Mouse (Mus musculus): ENCODE data around the gene Ifit1bl1. TPM values are rescaled to one million over a fixed set of nuclear protein-coding genes. Genes with fewer than 3 reads are reported as not detected.

The Ifit1bl1 gene
- polyA plus RNA-seq, 1 experiment from 2014 or later: 3.2 TPM

GRCm38 (mm10) chr19:34577121-34577520, 24.6 kb downstream of the Ifit1bl1 start:
- no peak overlapping the region for H3K4me2 ChIP-seq (ENCODE audit: low read depth, low read length)
- no peaks in the 10 kb centered on the region for H3K4me1 ChIP-seq (ENCODE audit: control insufficient read depth, insufficient read depth, low read length)
- WGBS: 53% methylated on average over 1 of the region's 1 CpGs
- no peaks in the 10 kb centered on the region for H3K27me3 ChIP-seq (ENCODE audit: control insufficient read depth, insufficient read depth, low read length)
- peaks cover 7% of the 10 kb centered on the region; the same call in 1 of the 2 replicates for H3K36me3 ChIP-seq (ENCODE audit: control insufficient read depth, insufficient read depth)
- no peak for ATAC-seq (replicated peaks; ENCODE audit: extremely low read depth, insufficient read depth, low FRiP score)
- no peak overlapping the region for H3K9ac ChIP-seq (ENCODE audit: low read length)
- H3K9me3 ChIP-seq (replicated peaks; ENCODE audit: control insufficient read depth, low read length): no peaks in the 10 kb centered on the region
- no peak overlapping the region for H3K27ac ChIP-seq (ENCODE audit: low read length)
- no peak overlapping the region for H3K4me3 ChIP-seq (ENCODE audit: low read length)

- Histone ChIP-seq H3K9me3 (replicated peaks; ENCODE audit: control insufficient read depth, low read length) (no peaks in the 10 kb centered on the region), H3K27me3 (ENCODE audit: control insufficient read depth, insufficient read depth, low read length) (no peaks in the 10 kb centered on the region), H3K4me2 (ENCODE audit: low read depth, low read length) (no peak overlapping the region), H3K4me3 (ENCODE audit: low read length) (no peak overlapping the region), H3K9ac (ENCODE audit: low read length) (no peak overlapping the region), H3K27ac (ENCODE audit: low read length) (no peak overlapping the region), H3K36me3 (ENCODE audit: control insufficient read depth, insufficient read depth) (peaks cover 7% of the 10 kb centered on the region; the same call in 1 of the 2 replicates), H3K4me1 (ENCODE audit: control insufficient read depth, insufficient read depth, low read length) (peaks cover 8% of the 10 kb centered on the region)
- ATAC-seq (replicated peaks; ENCODE audit: extremely low read depth, insufficient read depth, low FRiP score): no peak
- 94% methylated on average over 5 of the region's 5 CpGs for WGBS
These were observed 28.1 kb downstream of the Ifit1bl1 start for GRCm38 (mm10) chr19:34573650-34574049.

GRCm38 (mm10) chr19:34571080-34571479, 30.7 kb downstream of the Ifit1bl1 start:
- H3K4me1 ChIP-seq (ENCODE audit: control insufficient read depth, insufficient read depth, low read length): peaks cover 8% of the 10 kb centered on the region
- 92% methylated on average over 1 of the region's 1 CpGs for WGBS
- H3K9ac ChIP-seq (ENCODE audit: low read length): no peak overlapping the region
- H3K9me3 ChIP-seq (replicated peaks; ENCODE audit: control insufficient read depth, low read length): no peaks in the 10 kb centered on the region
- peaks cover 7% of the 10 kb centered on the region; the same call in 1 of the 2 replicates for H3K36me3 ChIP-seq (ENCODE audit: control insufficient read depth, insufficient read depth)
- H3K27ac ChIP-seq (ENCODE audit: low read length): no peak overlapping the region
- no peak overlapping the region for H3K4me2 ChIP-seq (ENCODE audit: low read depth, low read length)
- H3K27me3 ChIP-seq (ENCODE audit: control insufficient read depth, insufficient read depth, low read length): no peaks in the 10 kb centered on the region
- H3K4me3 ChIP-seq (ENCODE audit: low read length): no peak overlapping the region
- no peak for ATAC-seq (replicated peaks; ENCODE audit: extremely low read depth, insufficient read depth, low FRiP score)

- no peak overlapping the region for H3K27ac ChIP-seq (ENCODE audit: low read length)
- WGBS: 49% methylated on average over 4 of the region's 4 CpGs
- H3K4me1 ChIP-seq (ENCODE audit: control insufficient read depth, insufficient read depth, low read length): peaks cover 8% of the 10 kb centered on the region
- peaks cover 7% of the 10 kb centered on the region; the same call in 1 of the 2 replicates for H3K36me3 ChIP-seq (ENCODE audit: control insufficient read depth, insufficient read depth)
- no peak overlapping the region for H3K4me2 ChIP-seq (ENCODE audit: low read depth, low read length)
- no peak overlapping the region for H3K4me3 ChIP-seq (ENCODE audit: low read length)
- H3K27me3 ChIP-seq (ENCODE audit: control insufficient read depth, insufficient read depth, low read length): no peaks in the 10 kb centered on the region
- ATAC-seq (replicated peaks; ENCODE audit: extremely low read depth, insufficient read depth, low FRiP score): 0 out of 2 replicates have a peak, but pooled peaks have one; percentile 52
- H3K9ac ChIP-seq (ENCODE audit: low read length): no peak overlapping the region
- H3K9me3 ChIP-seq (replicated peaks; ENCODE audit: control insufficient read depth, low read length): no peaks in the 10 kb centered on the region
These were observed 31.8 kb downstream of the Ifit1bl1 start for GRCm38 (mm10) chr19:34569896-34570476.

GRCm38 (mm10) chr19:34568988-34569895, 32.5 kb downstream of the Ifit1bl1 start:
- 68% methylated on average over 7 of the region's 7 CpGs for WGBS

GRCm38 (mm10) chr19:34566178-34566784, 35.5 kb downstream of the Ifit1bl1 start:
- Histone ChIP-seq H3K4me2 (ENCODE audit: low read depth, low read length) (no peak overlapping the region), H3K4me3 (ENCODE audit: low read length) (no peak overlapping the region), H3K4me1 (ENCODE audit: control insufficient read depth, insufficient read depth, low read length) (peaks cover 11% of the 10 kb centered on the region), H3K9me3 (replicated peaks; ENCODE audit: control insufficient read depth, low read length) (no peaks in the 10 kb centered on the region), H3K9ac (ENCODE audit: low read length) (no peak overlapping the region), H3K27me3 (ENCODE audit: control insufficient read depth, insufficient read depth, low read length) (no peaks in the 10 kb centered on the region), H3K27ac (ENCODE audit: low read length) (no peak overlapping the region), H3K36me3 (ENCODE audit: control insufficient read depth, insufficient read depth) (no peaks in the 10 kb centered on the region)
- WGBS: 87% methylated on average over 1 of the region's 1 CpGs
- no peak for ATAC-seq (replicated peaks; ENCODE audit: extremely low read depth, insufficient read depth, low FRiP score)

More at GRCm38 (mm10) chr19:34568988-34569895, 32.5 kb downstream of the Ifit1bl1 start:
- Histone ChIP-seq H3K4me2 (ENCODE audit: low read depth, low read length) (no peak overlapping the region), H3K27ac (ENCODE audit: low read length) (no peak overlapping the region), H3K9ac (ENCODE audit: low read length) (no peak overlapping the region), H3K4me1 (ENCODE audit: control insufficient read depth, insufficient read depth, low read length) (peaks cover 8% of the 10 kb centered on the region), H3K36me3 (ENCODE audit: control insufficient read depth, insufficient read depth) (peaks cover 7% of the 10 kb centered on the region; the same call in 1 of the 2 replicates), H3K4me3 (ENCODE audit: low read length) (no peak overlapping the region), H3K9me3 (replicated peaks; ENCODE audit: control insufficient read depth, low read length) (no peaks in the 10 kb centered on the region), H3K27me3 (ENCODE audit: control insufficient read depth, insufficient read depth, low read length) (no peaks in the 10 kb centered on the region)
- no peak for ATAC-seq (replicated peaks; ENCODE audit: extremely low read depth, insufficient read depth, low FRiP score)

- no peak for ATAC-seq (replicated peaks; ENCODE audit: extremely low read depth, insufficient read depth, low FRiP score)
- 0 out of 2 replicates have a peak, but pooled peaks cover 2% of the 10 kb centered on the region for H3K4me1 ChIP-seq (ENCODE audit: control insufficient read depth, insufficient read depth, low read length)
- no peak overlapping the region for H3K9ac ChIP-seq (ENCODE audit: low read length)
- H3K27me3 ChIP-seq (ENCODE audit: control insufficient read depth, insufficient read depth, low read length): no peaks in the 10 kb centered on the region
- H3K9me3 ChIP-seq (replicated peaks; ENCODE audit: control insufficient read depth, low read length): no peaks in the 10 kb centered on the region
- no peak overlapping the region for H3K4me3 ChIP-seq (ENCODE audit: low read length)
- H3K27ac ChIP-seq (ENCODE audit: low read length): no peak overlapping the region
- H3K36me3 ChIP-seq (ENCODE audit: control insufficient read depth, insufficient read depth): no peaks in the 10 kb centered on the region; the same call in 1 of the 2 replicates
- no peak overlapping the region for H3K4me2 ChIP-seq (ENCODE audit: low read depth, low read length)
These were observed 39.2 kb downstream of the Ifit1bl1 start for GRCm38 (mm10) chr19:34562556-34562955.

GRCm38 (mm10) chr19:34556621-34557020, 45.1 kb downstream of the Ifit1bl1 start:
- Histone ChIP-seq H3K36me3 (ENCODE audit: control insufficient read depth, insufficient read depth) (no peaks in the 10 kb centered on the region; the same call in 1 of the 2 replicates), H3K4me3 (ENCODE audit: low read length) (no peak overlapping the region), H3K9ac (ENCODE audit: low read length) (no peak overlapping the region), H3K9me3 (replicated peaks; ENCODE audit: control insufficient read depth, low read length) (no peaks in the 10 kb centered on the region), H3K27me3 (ENCODE audit: control insufficient read depth, insufficient read depth, low read length) (no peaks in the 10 kb centered on the region), H3K27ac (ENCODE audit: low read length) (no peak overlapping the region), H3K4me2 (ENCODE audit: low read depth, low read length) (no peak overlapping the region), H3K4me1 (ENCODE audit: control insufficient read depth, insufficient read depth, low read length) (peaks cover 14% of the 10 kb centered on the region)
- 59% methylated on average over 3 of the region's 3 CpGs for WGBS
- no peak for ATAC-seq (replicated peaks; ENCODE audit: extremely low read depth, insufficient read depth, low FRiP score)

Measured in heart, embryonic 16.5 days (tissue).